Mouse (Mus musculus): ENCODE results near the gene Pth1r.

GRCm38 (mm10) chr9:110733102-110733501 is 13.8 kb downstream of the Pth1r start:
- TF ChIP-seq CTCF (IDR thresholded peaks at IDR 0.05; ENCODE audit: control insufficient read depth, insufficient read depth, insufficient read length) (no peak), USF1 (IDR thresholded peaks at IDR 0.05; ENCODE audit: low read depth) (no peak)

Measured in C2C12 (cell line).